Mouse (Mus musculus) liver, embryonic 16.5 days (tissue): Measurements from ENCODE around the gene Bcap29. TPM values are rescaled to one million over a fixed set of nuclear protein-coding genes. Genes with fewer than 3 reads are reported as not detected.
"Not testable (repeated sequence)": the region's sequence is repeated elsewhere in the genome, so short reads cannot be mapped to it uniquely, and the experiment has no call there.

Experiments
- ATAC-seq: fragments of 200-750 bp; cut with Nextera tagmentation; 2 replicates; pipeline ENCODE4 v1.8.0; 2017; ENCODE audit warnings: low read depth, mild to moderate bottlenecking, moderate number of reproducible peaks, moderate library complexity
- H3K27ac ChIP-seq: fragments of 300-500 bp; sonication (generic); 2 replicates; pipeline ENCODE4 v1.5.1; 2014; ENCODE audit warnings: mild to moderate bottlenecking, low read length
- H3K27me3 ChIP-seq: fragments of 300-500 bp; sonication (generic); 2 replicates; pipeline ENCODE4 v1.6.1; 2014; ENCODE audit warnings: low read depth, low read length, mixed read lengths; ENCODE audit not compliant: control insufficient read depth, insufficient read depth
- H3K36me3 ChIP-seq: fragments of 300-500 bp; sonication (generic); 2 replicates; pipeline ENCODE4 v1.6.1; 2014; ENCODE audit warnings: mild to moderate bottlenecking; ENCODE audit not compliant: control insufficient read depth, insufficient read depth
- H3K4me1 ChIP-seq: fragments of 300-500 bp; sonication (generic); 2 replicates; pipeline ENCODE4 v1.6.1; 2014; ENCODE audit warnings: low read depth, low read length, mixed read lengths; ENCODE audit not compliant: control insufficient read depth
- H3K4me2 ChIP-seq: fragments of 300-500 bp; sonication (generic); 2 replicates; pipeline ENCODE4 v1.6.1; 2014; ENCODE audit warnings: low read depth, low read length, mixed read lengths
- H3K4me3 ChIP-seq: fragments of 300-500 bp; sonication (generic); 2 replicates; pipeline ENCODE4 v1.5.1; 2014; ENCODE audit warnings: low read depth, mild to moderate bottlenecking, low read length
- H3K9ac ChIP-seq: fragments of 300-500 bp; sonication (generic); 2 replicates; pipeline ENCODE4 v1.6.1; 2014; ENCODE audit warnings: low read depth, low read length
- H3K9me3 ChIP-seq: fragments of 300-500 bp; sonication (generic); replicated peaks from 2 replicates; pipeline ENCODE4 v1.6.1; 2016; ENCODE audit warnings: low read length; ENCODE audit not compliant: control insufficient read depth
- WGBS: fragments of 180-500 bp; shearing (Covaris S2); extraction: QIAGEN DNeasy Blood & Tissue Kit; methylation state at CpG from one replicate; pipeline ENCODE4 v1.1.7; 2014; ENCODE audit not compliant: insufficient replicate concordance; 5-methylcytosine and 5-hydroxymethylcytosine counted together
- polyA plus RNA-seq: library from polyadenylated mRNA; unstranded; fragments of >200 nt; fragmentation: Nextera tagmentation; extraction: Ambion mirVana; gene quantifications from 2 replicates; pipeline ENCODE4 v1.2.1, GENCODE M21; 2015

The Bcap29 gene
- polyA plus RNA-seq, 1 experiment from 2014 or later = 18.3 TPM

DNA sequence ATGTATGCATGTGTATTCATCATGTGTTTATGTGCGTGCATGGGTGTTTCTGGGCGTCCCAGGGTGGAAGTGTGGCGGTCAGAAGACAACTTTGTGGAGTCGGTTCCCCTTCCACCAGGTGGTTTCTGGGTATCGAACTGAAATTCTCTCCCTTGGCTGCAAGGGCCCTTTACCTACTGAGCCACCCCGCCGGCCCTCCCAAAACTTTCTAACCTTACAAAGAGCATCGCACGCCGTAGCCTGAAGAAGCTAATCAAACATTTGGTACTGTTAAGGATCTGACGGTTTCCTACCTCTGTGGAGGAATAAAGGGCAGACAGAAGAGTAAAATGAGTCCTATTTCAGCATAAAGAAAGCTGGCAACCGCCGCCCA lies 502 bp downstream of the Bcap29 start:
- Histone ChIP-seq H3K9ac (peak overlapping the region; percentile 83), H3K4me3 (peak overlapping the region; percentile 75), H3K36me3 (no peaks in the 10 kb centered on the region), H3K27me3 (no peaks in the 10 kb centered on the region), H3K4me2 (peak overlapping the region; percentile 95), H3K9me3 (no peaks in the 10 kb centered on the region), H3K27ac (peak overlapping the region; percentile 50), H3K4me1 (peaks cover 6% of the 10 kb centered on the region)
- ATAC-seq = peak; percentile 55
- under 1% methylated on average over 13 of the region's 13 CpGs for WGBS

DNA sequence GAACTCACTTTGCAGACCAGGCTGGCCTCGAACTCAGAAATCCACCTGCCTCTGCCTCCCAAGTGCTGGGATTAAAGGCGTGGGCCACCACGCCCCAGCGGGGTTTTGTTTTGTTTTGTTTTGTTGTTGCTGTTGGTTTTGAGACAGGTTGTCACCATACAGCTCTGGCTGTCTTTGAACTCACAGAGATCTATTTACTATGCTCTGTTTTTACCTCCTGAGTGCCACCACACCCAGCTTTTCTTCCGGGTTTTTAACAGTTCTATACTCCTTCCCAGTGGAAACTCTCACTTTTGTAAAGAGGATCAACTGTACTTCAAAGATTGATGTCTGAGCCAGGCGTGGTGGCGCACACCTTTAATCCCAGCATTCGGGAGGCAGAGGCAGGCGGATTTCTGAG lies 6.1 kb downstream of the Bcap29 start:
- WGBS = 76% methylated on average over 9 of the region's 9 CpGs
- not testable (repeated sequence) for H3K36me3 ChIP-seq, H3K27me3 ChIP-seq, H3K9me3 ChIP-seq, H3K9ac ChIP-seq, H3K4me1 ChIP-seq, ATAC-seq, H3K4me3 ChIP-seq, H3K27ac ChIP-seq, H3K4me2 ChIP-seq

DNA sequence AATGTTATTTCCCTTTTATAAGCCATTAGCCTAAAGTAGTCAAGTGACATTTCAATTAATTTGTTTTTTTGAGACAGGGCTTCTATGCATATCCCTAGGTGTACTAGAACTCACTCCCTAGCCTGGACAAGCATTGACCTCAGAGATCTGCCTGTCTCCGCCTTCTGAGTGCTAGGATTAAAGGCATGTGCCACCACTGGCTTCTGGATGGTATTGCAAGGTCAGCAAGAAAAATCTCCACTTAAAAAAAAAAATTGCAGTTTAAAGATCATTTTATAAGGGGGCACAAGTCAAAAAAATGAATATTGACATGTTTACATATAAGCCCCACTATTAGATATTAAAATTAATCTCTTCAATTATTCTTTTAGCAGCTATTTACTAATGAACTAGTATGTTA lies 9.4 kb downstream of the Bcap29 start:
- 81% methylated on average over 1 of the region's 1 CpGs for WGBS
- no peak for ATAC-seq
- H3K36me3 ChIP-seq = no peaks in the 10 kb centered on the region

DNA sequence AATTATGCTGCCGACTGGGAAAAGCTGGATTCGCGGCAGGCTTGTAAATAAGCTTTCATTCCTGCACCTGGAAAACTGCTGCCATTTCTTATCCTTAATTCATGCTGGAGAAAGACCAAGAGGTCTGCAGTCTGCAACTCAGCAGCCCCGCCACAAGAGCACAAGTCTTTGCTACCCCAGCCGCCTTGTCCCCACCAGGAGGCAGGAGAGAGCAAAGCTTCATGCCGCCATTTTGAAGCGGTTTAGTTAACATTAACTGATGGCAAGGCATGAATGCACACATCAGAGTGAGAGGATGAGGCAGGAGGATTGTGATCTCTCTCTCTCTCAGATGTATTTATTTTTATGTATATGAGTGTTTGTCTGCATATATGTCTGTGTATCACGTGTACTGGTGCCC lies 14.4 kb downstream of the Bcap29 start:
- Histone ChIP-seq H3K27me3 (no peaks in the 10 kb centered on the region), H3K9ac (no peak overlapping the region), H3K9me3 (no peaks in the 10 kb centered on the region), H3K27ac (no peak overlapping the region), H3K4me2 (no peak overlapping the region), H3K36me3 (peaks cover 4% of the 10 kb centered on the region), H3K4me1 (no peaks in the 10 kb centered on the region), H3K4me3 (no peak overlapping the region)
- ATAC-seq = no peak
- 81% methylated on average over 8 of the region's 8 CpGs for WGBS

More for the DNA sequence above, 9.4 kb downstream of the Bcap29 start:
- Histone ChIP-seq H3K9me3 (no peaks in the 10 kb centered on the region), H3K27me3 (no peaks in the 10 kb centered on the region), H3K4me1 (no peaks in the 10 kb centered on the region), H3K9ac (no peak overlapping the region), H3K4me2 (no peak overlapping the region), H3K27ac (no peak overlapping the region), H3K4me3 (no peak overlapping the region)

DNA sequence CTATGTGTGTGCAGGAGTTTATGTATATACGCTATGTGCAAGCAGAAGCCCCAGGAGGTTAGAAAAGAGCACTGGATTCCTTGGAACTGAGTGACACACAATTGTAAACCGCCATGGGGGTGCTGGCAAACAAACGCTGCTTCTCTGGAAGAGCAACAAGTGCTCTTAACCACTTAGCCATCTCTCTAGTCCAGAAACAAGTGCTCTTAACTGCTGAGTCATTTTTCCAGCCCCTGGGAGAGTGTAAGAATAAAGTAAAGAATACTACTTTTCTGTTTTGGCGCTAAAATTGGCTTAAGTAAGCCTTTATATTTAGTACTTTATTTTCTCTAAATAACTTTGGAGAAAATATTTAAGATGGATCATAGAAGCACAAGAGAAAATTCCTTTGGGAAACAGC lies 21.1 kb downstream of the Bcap29 start:
- Histone ChIP-seq H3K9me3 (no peaks in the 10 kb centered on the region), H3K36me3 (peaks cover 4% of the 10 kb centered on the region), H3K27ac (no peak overlapping the region), H3K4me3 (no peak overlapping the region), H3K4me1 (no peaks in the 10 kb centered on the region), H3K9ac (no peak overlapping the region), H3K4me2 (no peak overlapping the region), H3K27me3 (no peaks in the 10 kb centered on the region)
- 69% methylated on average over 4 of the region's 4 CpGs for WGBS
- no peak for ATAC-seq

DNA sequence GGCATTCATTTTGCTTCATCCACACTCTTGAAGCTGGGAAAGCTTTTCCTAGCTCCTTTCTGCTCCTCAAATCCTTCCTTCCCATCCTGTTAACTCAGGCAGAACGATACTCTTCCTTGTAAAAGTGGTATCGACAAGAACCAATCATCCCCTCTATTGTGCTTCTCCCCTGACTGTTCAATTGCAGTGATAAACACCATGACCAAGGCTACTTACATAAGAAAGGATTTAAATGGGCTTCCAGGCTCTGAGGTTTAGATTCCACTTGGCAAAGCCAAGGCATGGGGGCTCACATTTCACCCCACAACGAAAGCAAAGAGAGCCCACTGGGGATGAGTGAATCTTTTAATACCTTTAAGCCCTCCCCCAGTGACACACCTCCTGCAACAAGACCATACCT lies 26.3 kb downstream of the Bcap29 start:
- H3K4me3 ChIP-seq = no peak overlapping the region
- H3K9me3 ChIP-seq = no peaks in the 10 kb centered on the region
- WGBS = 60% methylated on average over 3 of the region's 3 CpGs
- no peaks in the 10 kb centered on the region for H3K4me1 ChIP-seq
- no peak for ATAC-seq
- H3K9ac ChIP-seq = no peak overlapping the region
- no peak overlapping the region for H3K4me2 ChIP-seq
- H3K27ac ChIP-seq = no peak overlapping the region
- no peaks in the 10 kb centered on the region for H3K36me3 ChIP-seq
- no peaks in the 10 kb centered on the region for H3K27me3 ChIP-seq

DNA sequence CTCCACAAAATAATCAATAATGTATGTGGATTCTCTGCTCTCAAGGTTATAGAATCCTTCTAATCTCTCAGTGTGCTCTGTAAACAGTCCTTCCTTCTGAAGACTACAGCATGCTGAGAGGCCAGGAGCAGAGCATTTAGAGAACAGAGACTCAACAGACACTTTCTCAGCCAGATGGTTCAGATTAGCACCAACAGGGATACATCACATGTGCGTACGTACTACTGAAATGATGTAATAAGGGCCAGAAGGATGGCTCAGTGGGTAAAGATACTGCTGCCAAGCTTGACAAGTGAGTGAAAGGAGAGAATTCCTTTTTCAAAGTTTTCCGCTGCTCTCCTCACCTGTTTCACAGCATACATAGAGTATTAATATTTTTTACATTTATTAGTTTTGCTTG lies 29.6 kb downstream of the Bcap29 start:
- H3K27ac ChIP-seq = no peak overlapping the region
- no peaks in the 10 kb centered on the region for H3K4me1 ChIP-seq
- H3K27me3 ChIP-seq = no peaks in the 10 kb centered on the region
- no peak overlapping the region for H3K4me2 ChIP-seq
- H3K4me3 ChIP-seq = no peak overlapping the region
- H3K9me3 ChIP-seq = no peaks in the 10 kb centered on the region
- 75% methylated on average over 3 of the region's 3 CpGs for WGBS
- no peak overlapping the region for H3K9ac ChIP-seq
- H3K36me3 ChIP-seq = no peaks in the 10 kb centered on the region
- no peak for ATAC-seq

DNA sequence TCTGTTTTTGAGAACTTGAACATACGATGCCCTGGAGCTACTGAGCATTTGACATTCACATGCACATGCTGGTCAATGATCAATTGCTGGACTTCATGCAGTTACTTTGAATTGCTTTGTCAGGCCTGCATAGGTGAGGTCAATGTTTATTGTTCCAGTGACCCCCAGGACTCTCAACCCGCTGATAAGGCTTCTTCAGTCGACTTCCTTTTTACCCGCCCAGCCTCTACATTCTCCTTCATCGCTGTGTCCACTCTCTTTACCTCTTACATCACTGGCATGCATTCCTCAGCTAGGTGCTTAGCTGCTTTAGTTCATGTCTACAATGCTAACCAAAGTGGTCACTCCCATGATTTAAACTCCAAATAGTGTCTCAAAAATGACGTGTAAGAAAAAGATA lies 30.9 kb downstream of the Bcap29 start:
- WGBS = 58% methylated on average over 6 of the region's 6 CpGs
- no peak overlapping the region for H3K27ac ChIP-seq
- no peaks in the 10 kb centered on the region for H3K4me1 ChIP-seq

DNA sequence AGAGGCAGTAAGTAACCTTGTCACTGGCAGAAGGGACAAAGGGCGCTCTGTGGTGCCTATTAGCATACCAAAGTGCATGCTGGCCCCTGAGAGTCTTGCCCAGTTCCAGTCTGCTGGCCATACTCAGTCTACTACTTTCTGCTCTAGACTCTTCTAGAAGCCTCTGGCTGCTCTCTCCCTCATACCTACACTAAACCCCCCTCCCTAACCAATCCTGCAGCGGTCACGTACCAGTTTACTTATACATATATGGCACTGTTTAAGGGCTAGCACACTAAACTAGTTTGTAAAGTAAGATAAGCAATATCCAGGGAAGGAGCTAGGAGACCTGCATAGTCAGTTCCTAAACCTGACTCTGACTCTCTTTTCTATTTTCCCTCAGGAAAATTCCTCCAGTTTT lies 40.2 kb downstream of the Bcap29 start:
- Histone ChIP-seq H3K36me3 (no peaks in the 10 kb centered on the region), H3K27ac (no peak overlapping the region), H3K4me1 (no peaks in the 10 kb centered on the region), H3K9me3 (no peaks in the 10 kb centered on the region), H3K9ac (no peak overlapping the region), H3K27me3 (no peaks in the 10 kb centered on the region), H3K4me3 (no peak overlapping the region), H3K4me2 (no peak overlapping the region)
- 85% methylated on average over 3 of the region's 3 CpGs for WGBS
- ATAC-seq = no peak

More for the DNA sequence above, 30.9 kb downstream of the Bcap29 start:
- Histone ChIP-seq H3K27me3 (no peaks in the 10 kb centered on the region), H3K36me3 (no peaks in the 10 kb centered on the region), H3K9me3 (no peaks in the 10 kb centered on the region), H3K9ac (no peak overlapping the region), H3K4me2 (no peak overlapping the region), H3K4me3 (no peak overlapping the region)
- no peak for ATAC-seq

DNA sequence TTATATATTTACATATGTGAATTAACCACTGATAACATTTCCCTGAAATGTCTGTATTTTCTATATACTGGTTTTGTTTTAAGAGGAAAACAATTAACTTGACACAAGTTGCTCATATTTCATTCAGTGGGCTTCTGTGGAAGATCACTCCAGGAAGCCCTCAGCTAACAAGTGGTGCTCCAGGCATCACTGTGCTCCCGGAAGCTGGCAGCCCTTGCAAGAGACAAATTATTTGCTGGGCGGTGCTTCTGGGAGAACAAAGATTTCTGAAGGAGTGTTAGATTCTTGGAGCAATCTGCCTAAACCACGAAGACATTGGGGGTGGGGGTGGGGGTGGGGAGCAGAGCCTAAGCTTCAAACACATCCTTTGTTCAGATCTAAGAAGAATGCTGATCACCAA lies 42.4 kb downstream of the Bcap29 start:
- Histone ChIP-seq H3K9ac (no peak overlapping the region), H3K36me3 (no peaks in the 10 kb centered on the region), H3K4me3 (no peak overlapping the region), H3K27ac (no peak overlapping the region), H3K4me2 (no peak overlapping the region), H3K27me3 (no peaks in the 10 kb centered on the region), H3K9me3 (no peaks in the 10 kb centered on the region), H3K4me1 (no peaks in the 10 kb centered on the region)
- 46% methylated on average over 3 of the region's 3 CpGs for WGBS
- ATAC-seq = no peak
